Mouse (Mus musculus) G1E (cell line): Measurements from ENCODE around the gene Tapbp. TPM values are rescaled to one million over a fixed set of nuclear protein-coding genes. Genes with fewer than 3 reads are reported as not detected.
A peak's percentile ranks its signal among the peaks of the same experiment; 100 is the strongest.

Experiments
- ATAC-seq: 2 replicates; pipeline ENCODE4 v1.8.0; 2016; ENCODE audit warnings: mild to moderate bottlenecking; ENCODE audit not compliant: insufficient number of reproducible peaks, poor library complexity, low FRiP score, severe bottlenecking; ENCODE audit errors: extremely low read depth
- DNase-seq: peaks from one replicate; pipeline ENCODE4 v3.0.0; 2012; ENCODE audit warnings: low spot score
- H3K27me3 ChIP-seq: 2 replicates; pipeline ENCODE4 v1.6.1; 2012; ENCODE audit warnings: mild to moderate bottlenecking, low read length, inconsistent platforms; ENCODE audit not compliant: insufficient read depth
- H3K36me3 ChIP-seq: replicated peaks from 2 replicates; pipeline ENCODE3; 2012; ENCODE audit warnings: mild to moderate bottlenecking, inconsistent platforms
- H3K4me1 ChIP-seq: 2 replicates; pipeline ENCODE4 v1.6.1; 2012; ENCODE audit warnings: low read depth, low read length, inconsistent platforms, mixed read lengths; ENCODE audit not compliant: insufficient read depth
- H3K4me3 ChIP-seq: 2 replicates; pipeline ENCODE4 v1.5.1; 2012; ENCODE audit warnings: low read depth, mild to moderate bottlenecking, inconsistent platforms, low read length, moderate library complexity, mixed read lengths
- H3K9me3 ChIP-seq: replicated peaks from 2 replicates; pipeline ENCODE4 v1.6.1; 2012; ENCODE audit warnings: inconsistent platforms
- CTCF ChIP-seq: IDR thresholded peaks from 2 replicates; pipeline ENCODE4 v1.5.1; 2012; ENCODE audit warnings: low read depth, low read length, inconsistent platforms, mixed read lengths
- GATA1 ChIP-seq: IDR thresholded peaks from 2 replicates; pipeline ENCODE4 v1.6.1; 2012; ENCODE audit warnings: borderline replicate concordance, low read length, inconsistent platforms, mixed read lengths
- GATA2 ChIP-seq: IDR thresholded peaks from 2 replicates; pipeline ENCODE4 v1.6.1; 2012; ENCODE audit warnings: low read depth, low read length, inconsistent platforms, borderline replicate concordance
- POLR2AphosphoS5 ChIP-seq: IDR thresholded peaks from 2 replicates; pipeline ENCODE4 v1.6.1; 2012; ENCODE audit warnings: low read depth, low read length, inconsistent platforms; ENCODE audit not compliant: insufficient replicate concordance
- TAL1 ChIP-seq: conservative IDR thresholded peaks from 2 replicates; pipeline ENCODE4 v1.6.1; 2012; ENCODE audit warnings: low read depth, low read length, inconsistent platforms, mixed read lengths
- polyA plus RNA-seq: library from polyadenylated mRNA; stranded (reverse); fragments of >175 nt; gene quantifications from 2 replicates; pipeline ENCODE4 v1.2.3, GENCODE M21; 2012
- total RNA-seq, 2 experiments: library from RNA; stranded (forward) in 1 of 2; stranded (reverse) in 1 of 2; fragments of 200-1000 nt in 1 of 2; fragments of >200 nt in 1 of 2; fragmentation: Nextera tagmentation in 1 of 2; gene quantifications; 2 replicates each; pipeline ENCODE4 v1.2.3; 2014 to 2017

The Tapbp gene
- total and polyA plus RNA-seq, 3 experiments: 17.0 to 142 (median 43.0) TPM

GRCm38 (mm10) chr17:33952879-33953278, 37.2 kb downstream of the Tapbp start:
- H3K9me3 ChIP-seq: no peaks in the 10 kb centered on the region
- peak overlapping the region; percentile 93 for H3K4me3 ChIP-seq
- no peak for ATAC-seq
- peaks cover 70% of the 10 kb centered on the region for H3K4me1 ChIP-seq
- peaks cover 81% of the 10 kb centered on the region for H3K36me3 ChIP-seq
- no peaks in the 10 kb centered on the region for H3K27me3 ChIP-seq
- no peak; the same call in 1 of the 2 replicates for TF ChIP-seq POLR2AphosphoS5
- no peak for TF ChIP-seq CTCF
- TF ChIP-seq GATA2: no peak
- TF ChIP-seq GATA1: no peak
- TF ChIP-seq TAL1: no peak
- DNase-seq: no peak

GRCm38 (mm10) chr17:33953310-33953709, 37.6 kb downstream of the Tapbp start:
- no peak for DNase-seq
- H3K36me3 ChIP-seq: peaks cover 81% of the 10 kb centered on the region

GRCm38 (mm10) chr17:33953961-33954565, 38.4 kb downstream of the Tapbp start:
- Histone ChIP-seq H3K9me3 (no peaks in the 10 kb centered on the region), H3K27me3 (no peaks in the 10 kb centered on the region), H3K4me3 (peak overlapping the region; percentile 93), H3K4me1 (peaks cover 64% of the 10 kb centered on the region), H3K36me3 (peaks cover 81% of the 10 kb centered on the region)
- DNase-seq: no peak
- no peak for ATAC-seq
- TF ChIP-seq GATA2 (no peak), GATA1 (no peak), POLR2AphosphoS5 (0 out of 2 replicates have a peak, but pooled peaks have one; percentile 75), CTCF (no peak), TAL1 (no peak)

More at GRCm38 (mm10) chr17:33953310-33953709, 37.6 kb downstream of the Tapbp start:
- TF ChIP-seq GATA1 (no peak), POLR2AphosphoS5 (no peak), TAL1 (no peak), GATA2 (no peak), CTCF (no peak)
- H3K27me3 ChIP-seq: no peaks in the 10 kb centered on the region
- no peaks in the 10 kb centered on the region for H3K9me3 ChIP-seq
- peak overlapping the region; percentile 93 for H3K4me3 ChIP-seq
- peaks cover 69% of the 10 kb centered on the region for H3K4me1 ChIP-seq
- ATAC-seq: no peak

- DNase-seq (no peak), ATAC-seq (no peak)
- TF ChIP-seq GATA2 (no peak), GATA1 (no peak), POLR2AphosphoS5 (no peak; the same call in 1 of the 2 replicates), TAL1 (no peak), CTCF (no peak)
- Histone ChIP-seq H3K4me1 (peaks cover 57% of the 10 kb centered on the region), H3K9me3 (no peaks in the 10 kb centered on the region), H3K4me3 (peak overlapping the region; percentile 93), H3K36me3 (peaks cover 81% of the 10 kb centered on the region), H3K27me3 (no peaks in the 10 kb centered on the region)
Measured at GRCm38 (mm10) chr17:33954646-33955554, 39.2 kb downstream of the Tapbp start.

GRCm38 (mm10) chr17:33955555-33956214, 40.0 kb downstream of the Tapbp start, which contains the start of the genes Vps52 and Rps18:
Vps52 (plus strand) TSS chr17:33955812.
Rps18 (minus strand) TSS chr17:33956001.
- peaks cover 80% of the 10 kb centered on the region for H3K36me3 ChIP-seq
- peaks cover 49% of the 10 kb centered on the region for H3K4me1 ChIP-seq
- peak; percentile 98 for DNase-seq
- peak within 1 kb of the TSS; percentile 93 for H3K4me3 ChIP-seq
- TF ChIP-seq POLR2AphosphoS5 (no peak), TAL1 (no peak), GATA1 (no peak), CTCF (no peak), GATA2 (no peak)
- peak; percentile 77 for ATAC-seq
- H3K9me3 ChIP-seq: no peaks in the 10 kb centered on the region
- no peaks in the 10 kb centered on the region for H3K27me3 ChIP-seq

GRCm38 (mm10) chr17:33956336-33956735, 40.6 kb downstream of the Tapbp start:
- no peak for TF ChIP-seq TAL1
- no peak for TF ChIP-seq CTCF
- no peak for TF ChIP-seq POLR2AphosphoS5
- TF ChIP-seq GATA1: no peak
- TF ChIP-seq GATA2: no peak
- DNase-seq (no peak), ATAC-seq (no peak)
- Histone ChIP-seq H3K4me1 (peaks cover 43% of the 10 kb centered on the region), H3K4me3 (peak overlapping the region; percentile 93), H3K9me3 (no peaks in the 10 kb centered on the region), H3K27me3 (no peaks in the 10 kb centered on the region), H3K36me3 (peaks cover 80% of the 10 kb centered on the region)
